Mouse (Mus musculus) lung, postnatal 0 days (tissue): ENCODE results near the gene Abca1. TPM values are rescaled to one million over a fixed set of nuclear protein-coding genes. Genes with fewer than 3 reads are reported as not detected.

Experiments
- ATAC-seq: fragments of 200-750 bp; cut with Nextera tagmentation; 2 replicates; pipeline ENCODE4 v1.8.0; 2017; ENCODE audit warnings: moderate library complexity
- DNase-seq: peaks from one replicate; pipeline ENCODE4 v3.0.0-alpha.2; 2016; ENCODE audit warnings: low spot score
- H3K27ac ChIP-seq: fragments of 300-500 bp; sonication (generic); 2 replicates; pipeline ENCODE4 v1.5.1; 2014; ENCODE audit warnings: antibody characterized with exemption, mild to moderate bottlenecking, low read length, mixed read lengths
- H3K27me3 ChIP-seq: fragments of 300-500 bp; sonication (generic); replicated peaks from 2 replicates; pipeline ENCODE4 v1.6.1; 2014; ENCODE audit warnings: low read length, mixed read lengths; ENCODE audit not compliant: insufficient read depth
- H3K36me3 ChIP-seq: fragments of 300-500 bp; sonication (generic); 2 replicates; pipeline ENCODE4 v1.6.1; 2014; ENCODE audit warnings: low read length, mixed read lengths; ENCODE audit not compliant: insufficient read depth
- H3K4me1 ChIP-seq: fragments of 300-500 bp; sonication (generic); 2 replicates; pipeline ENCODE4 v1.6.1; 2014; ENCODE audit warnings: antibody characterized with exemption, low read depth, low read length, mixed read lengths; ENCODE audit not compliant: insufficient read depth
- H3K4me2 ChIP-seq: fragments of 300-500 bp; sonication (generic); replicated peaks from 2 replicates; pipeline ENCODE4 v1.6.1; 2014; ENCODE audit warnings: low read depth, mild to moderate bottlenecking, low read length, moderate library complexity, mixed read lengths
- H3K4me3 ChIP-seq: fragments of 300-500 bp; sonication (generic); 2 replicates; pipeline ENCODE4 v1.5.1; 2014; ENCODE audit warnings: low read depth, low read length
- H3K9ac ChIP-seq: fragments of 300-500 bp; sonication (generic); replicated peaks from 2 replicates; pipeline ENCODE4 v1.6.1; 2014; ENCODE audit warnings: low read depth, mild to moderate bottlenecking
- H3K9me3 ChIP-seq: fragments of 300-500 bp; sonication (generic); 2 replicates; pipeline ENCODE4 v1.6.1; 2016; ENCODE audit warnings: low read length, mixed read lengths
- CTCF ChIP-seq: IDR thresholded peaks from 2 replicates; pipeline ENCODE4 v1.5.1; 2016; ENCODE audit warnings: antibody characterized with exemption, mild to moderate bottlenecking
- EP300 ChIP-seq: IDR thresholded peaks from 2 replicates; pipeline ENCODE4 v1.6.1; 2016; ENCODE audit warnings: antibody characterized with exemption, mild to moderate bottlenecking, control low read depth
- WGBS: fragments of 180-500 bp; shearing (Covaris S2); extraction: QIAGEN DNeasy Blood & Tissue Kit; methylation state at CpG from one replicate; pipeline ENCODE4 v1.1.7; 2014; 5-methylcytosine and 5-hydroxymethylcytosine counted together
- polyA plus RNA-seq: library from polyadenylated mRNA; unstranded; fragments of >200 nt; fragmentation: Nextera tagmentation; extraction: Ambion mirVana; gene quantifications from 2 replicates; pipeline ENCODE4 v1.2.1, GENCODE M21; 2015

Abca1 gene
- polyA plus RNA-seq, 1 experiment from 2014 or later, result 3.7 TPM

GRCm38 (mm10) chr4:53146227-53146949 lies 13.3 kb downstream of the Abca1 start:
- TF ChIP-seq EP300 (no peak), CTCF (no peak)
- H3K4me2 ChIP-seq, result 0 out of 2 replicates have a peak overlapping the region, but pooled peaks have one; percentile 11
- H3K4me3 ChIP-seq, result no peak overlapping the region
- DNase-seq, result peak; percentile 70
- 65% methylated on average over 12 of the region's 12 CpGs for WGBS
- peaks cover 6% of the 10 kb centered on the region; the same call in 1 of the 2 replicates for H3K36me3 ChIP-seq
- ATAC-seq, result peak; percentile 67
- no peaks in the 10 kb centered on the region for H3K27me3 ChIP-seq
- no peak overlapping the region for H3K9ac ChIP-seq
- H3K4me1 ChIP-seq, result peaks cover 12% of the 10 kb centered on the region; the same call in 1 of the 2 replicates
- 0 out of 2 replicates have a peak overlapping the region, but pooled peaks have one; percentile 51 for H3K27ac ChIP-seq
- no peaks in the 10 kb centered on the region for H3K9me3 ChIP-seq

GRCm38 (mm10) chr4:53145434-53146168 lies 14.1 kb downstream of the Abca1 start:
- Histone ChIP-seq H3K4me3 (no peak overlapping the region), H3K4me2 (0 out of 2 replicates have a peak overlapping the region, but pooled peaks have one; percentile 11), H3K4me1 (peaks cover 12% of the 10 kb centered on the region; the same call in 1 of the 2 replicates), H3K27ac (0 out of 2 replicates have a peak overlapping the region, but pooled peaks have one; percentile 51), H3K36me3 (peaks cover 10% of the 10 kb centered on the region; the same call in 1 of the 2 replicates), H3K27me3 (no peaks in the 10 kb centered on the region), H3K9me3 (no peaks in the 10 kb centered on the region), H3K9ac (no peak overlapping the region)
- WGBS, result 63% methylated on average over 12 of the region's 12 CpGs
- peak; percentile 41 for DNase-seq
- no peak for TF ChIP-seq EP300
- TF ChIP-seq CTCF, result peak; percentile 52
- ATAC-seq, result peak; percentile 37; the same call in 1 of the 2 replicates

GRCm38 (mm10) chr4:53144571-53144970 lies 15.1 kb downstream of the Abca1 start:
- Histone ChIP-seq H3K4me3 (no peak overlapping the region), H3K9ac (no peak overlapping the region), H3K36me3 (peaks cover 12% of the 10 kb centered on the region; the same call in 1 of the 2 replicates), H3K4me2 (no peak overlapping the region), H3K4me1 (peaks cover 12% of the 10 kb centered on the region; the same call in 1 of the 2 replicates), H3K27ac (no peak overlapping the region), H3K9me3 (no peaks in the 10 kb centered on the region), H3K27me3 (no peaks in the 10 kb centered on the region)
- TF ChIP-seq CTCF, result no peak
- no peak for TF ChIP-seq EP300
- WGBS, result 81% methylated on average over 10 of the region's 10 CpGs
- ATAC-seq (no peak), DNase-seq (no peak)

- no peak for ATAC-seq
- H3K9me3 ChIP-seq, result no peaks in the 10 kb centered on the region
- peaks cover 12% of the 10 kb centered on the region; the same call in 1 of the 2 replicates for H3K36me3 ChIP-seq
- H3K4me1 ChIP-seq, result peaks cover 12% of the 10 kb centered on the region; the same call in 1 of the 2 replicates
- TF ChIP-seq CTCF (no peak), EP300 (no peak)
- WGBS, result 57% methylated on average over 8 of the region's 8 CpGs
- no peak overlapping the region for H3K4me2 ChIP-seq
- H3K27me3 ChIP-seq, result no peaks in the 10 kb centered on the region
- no peak overlapping the region for H3K27ac ChIP-seq
- H3K4me3 ChIP-seq, result no peak overlapping the region
- no peak for DNase-seq
- H3K9ac ChIP-seq, result no peak overlapping the region
Measured at GRCm38 (mm10) chr4:53144021-53144420, 15.7 kb downstream of the Abca1 start.

- no peak for TF ChIP-seq EP300
- TF ChIP-seq CTCF, result no peak
- ATAC-seq, result no peak
- no peak overlapping the region for H3K27ac ChIP-seq
- no peak overlapping the region for H3K4me2 ChIP-seq
- WGBS, result 94% methylated on average over 6 of the region's 6 CpGs
- no peaks in the 10 kb centered on the region for H3K9me3 ChIP-seq
- peaks cover 12% of the 10 kb centered on the region; the same call in 1 of the 2 replicates for H3K36me3 ChIP-seq
- H3K9ac ChIP-seq, result no peak overlapping the region
- DNase-seq, result no peak
- H3K4me3 ChIP-seq, result no peak overlapping the region
- no peaks in the 10 kb centered on the region for H3K27me3 ChIP-seq
- no peaks in the 10 kb centered on the region for H3K4me1 ChIP-seq
Measured at GRCm38 (mm10) chr4:53140678-53141077, 19.0 kb downstream of the Abca1 start.

- Histone ChIP-seq H3K36me3 (peaks cover 12% of the 10 kb centered on the region; the same call in 1 of the 2 replicates), H3K27ac (no peak overlapping the region), H3K27me3 (no peaks in the 10 kb centered on the region), H3K4me2 (no peak overlapping the region), H3K9ac (no peak overlapping the region), H3K9me3 (no peaks in the 10 kb centered on the region), H3K4me3 (no peak overlapping the region), H3K4me1 (no peaks in the 10 kb centered on the region; the same call in 1 of the 2 replicates)
- no peak for TF ChIP-seq CTCF
- TF ChIP-seq EP300, result no peak
- no peak for ATAC-seq
- no peak for DNase-seq
- WGBS, result 77% methylated on average over 2 of the region's 2 CpGs
Measured at GRCm38 (mm10) chr4:53139495-53139894, 20.2 kb downstream of the Abca1 start.
